Mouse (Mus musculus): ENCODE measurements around the gene Fgf12.

The Fgf12 gene

DNA sequence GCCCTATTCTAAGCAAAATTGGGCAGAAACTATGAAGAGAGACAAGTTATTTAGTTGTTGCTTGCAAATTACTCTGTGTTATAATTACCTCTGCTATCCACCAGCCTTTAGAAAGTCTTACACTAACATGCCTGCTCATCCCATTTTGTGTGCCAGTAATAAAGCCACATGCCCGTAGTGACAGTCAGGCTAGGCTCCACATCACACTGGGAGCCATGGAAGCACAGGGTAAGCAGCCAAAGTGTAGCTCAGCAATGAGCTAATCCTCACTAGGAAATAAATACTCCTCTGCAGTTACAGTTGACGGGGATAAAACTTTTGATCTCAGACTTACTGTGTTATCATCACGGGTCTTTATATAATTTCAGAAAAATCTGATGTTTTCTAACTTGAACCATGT lies 298.0 kb downstream of the Fgf12 start:
- DNase-seq = no peak

DNA sequence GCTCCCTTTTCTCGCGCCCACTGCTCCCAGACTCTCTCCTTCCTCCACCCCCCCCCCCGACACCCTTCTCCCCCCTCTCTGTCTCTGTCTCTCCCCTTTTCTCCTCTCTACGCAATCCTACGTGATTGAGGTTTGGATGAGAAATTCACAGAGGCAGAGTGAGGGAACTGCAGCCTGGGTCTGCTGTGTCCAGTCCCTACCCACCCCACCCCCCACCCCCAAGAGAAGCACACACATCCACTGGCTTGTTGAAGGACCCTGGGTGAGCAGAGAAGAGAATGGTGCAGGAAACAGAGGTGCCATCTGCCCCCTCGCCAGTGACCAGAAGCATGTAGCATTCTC lies 305.8 kb downstream of the Fgf12 start:
- no peak for DNase-seq

DNA sequence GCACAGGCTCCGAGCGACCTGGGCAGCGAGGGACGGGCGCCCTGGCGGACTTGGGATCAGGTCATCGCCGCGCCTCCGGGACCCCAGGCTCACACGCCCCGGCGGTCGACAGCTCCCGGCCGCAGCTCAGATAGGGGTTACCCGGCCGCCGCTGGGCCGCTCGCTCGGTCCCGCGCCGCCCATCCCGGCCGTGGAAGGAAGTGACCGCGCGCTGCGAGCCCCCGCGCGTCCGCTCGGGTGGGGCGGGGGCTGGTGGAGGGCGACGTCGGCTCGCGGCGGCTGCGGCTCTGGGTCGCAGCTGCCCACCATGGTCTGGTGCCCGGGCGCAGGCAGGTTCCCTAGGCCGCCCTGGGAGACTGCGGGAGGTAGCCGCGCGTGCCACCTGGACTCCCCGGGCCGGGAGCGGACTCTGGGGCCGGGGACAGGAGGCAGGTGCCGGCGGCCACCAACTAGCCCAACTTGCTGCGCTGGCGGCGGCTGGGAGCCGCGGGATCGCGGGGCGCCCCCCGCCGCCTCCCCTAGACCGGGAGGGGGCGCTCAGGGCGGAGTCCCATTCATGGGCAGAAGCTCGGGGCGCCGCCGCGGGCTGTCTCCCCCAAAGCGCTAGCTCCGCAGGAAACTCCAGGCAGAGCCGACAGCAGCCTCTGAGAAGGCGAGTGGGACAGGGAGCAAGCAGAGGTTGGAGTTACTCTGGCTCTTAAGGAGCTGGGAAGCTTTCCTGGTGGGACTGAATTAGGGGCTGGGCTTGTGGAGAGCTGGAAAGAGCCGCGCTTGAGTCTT lies 306.3 kb downstream of the Fgf12 start:
- peak; percentile 50 for DNase-seq

DNA sequence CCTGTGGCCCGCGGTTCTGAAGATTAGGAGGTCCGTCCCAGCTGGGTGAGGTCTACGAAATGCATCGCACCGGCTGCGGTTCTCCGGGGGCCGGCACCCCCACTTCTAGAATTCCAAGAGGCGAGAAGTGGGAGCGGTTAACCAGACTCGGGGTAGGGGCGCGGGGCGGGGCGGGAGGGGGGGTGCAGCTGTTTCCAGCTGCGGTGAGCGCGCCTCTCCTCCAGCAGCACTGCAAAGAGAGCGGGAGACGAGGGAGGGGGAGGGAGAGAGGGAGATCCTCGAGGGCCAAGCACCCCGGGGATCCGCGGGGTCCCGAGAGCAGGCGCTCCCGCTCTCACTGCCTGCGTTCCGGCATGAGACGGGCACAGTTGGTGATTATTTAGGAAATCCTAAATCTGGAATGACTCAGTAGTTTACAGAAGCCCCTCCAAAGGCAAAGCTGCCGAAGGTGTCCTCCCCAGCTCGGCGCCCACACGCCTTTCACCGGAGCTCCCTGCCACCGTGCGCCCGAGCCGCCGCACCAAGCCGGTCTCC lies 307.0 kb downstream of the Fgf12 start:
- DNase-seq = peak; percentile 19

DNA sequence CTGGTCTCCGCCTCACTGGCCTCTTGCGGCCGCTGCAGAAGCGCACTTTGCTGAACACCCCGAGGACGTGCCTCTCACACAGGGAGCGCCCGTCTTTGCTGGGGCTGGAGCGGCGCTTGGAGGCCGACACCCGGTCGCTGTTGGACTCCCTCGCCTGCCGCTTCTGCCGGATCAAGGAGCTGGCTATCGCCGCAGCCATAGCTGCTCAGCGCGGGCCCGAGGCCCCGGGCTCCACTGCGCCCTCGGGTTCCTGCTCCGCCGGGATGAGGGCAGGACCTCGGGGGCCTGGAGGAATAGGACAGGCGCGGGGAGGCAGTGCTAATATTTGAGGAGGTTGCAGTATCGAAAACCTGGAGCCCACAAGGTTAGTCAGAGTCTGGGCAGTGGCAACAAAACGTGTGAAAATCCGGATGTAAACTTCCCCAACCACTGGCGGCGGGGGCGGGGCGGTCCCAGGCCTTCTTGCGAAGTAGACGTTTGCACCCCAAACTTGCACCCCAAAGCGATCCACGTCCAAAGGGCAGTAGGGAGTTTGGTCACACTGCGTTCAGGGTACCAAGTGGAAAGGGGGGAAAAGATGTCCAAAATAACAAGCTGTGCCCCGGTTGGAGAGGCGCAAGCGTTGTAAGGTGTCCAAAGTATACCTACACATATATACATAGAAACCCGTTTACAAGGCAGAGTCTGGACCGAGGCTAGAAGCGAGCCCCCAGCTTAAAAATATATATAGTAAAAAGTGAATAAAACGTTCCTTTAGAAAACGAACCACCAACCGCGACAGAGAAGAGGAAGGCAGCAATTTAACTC lies 307.7 kb downstream of the Fgf12 start:
- DNase-seq = peak; percentile 46

DNA sequence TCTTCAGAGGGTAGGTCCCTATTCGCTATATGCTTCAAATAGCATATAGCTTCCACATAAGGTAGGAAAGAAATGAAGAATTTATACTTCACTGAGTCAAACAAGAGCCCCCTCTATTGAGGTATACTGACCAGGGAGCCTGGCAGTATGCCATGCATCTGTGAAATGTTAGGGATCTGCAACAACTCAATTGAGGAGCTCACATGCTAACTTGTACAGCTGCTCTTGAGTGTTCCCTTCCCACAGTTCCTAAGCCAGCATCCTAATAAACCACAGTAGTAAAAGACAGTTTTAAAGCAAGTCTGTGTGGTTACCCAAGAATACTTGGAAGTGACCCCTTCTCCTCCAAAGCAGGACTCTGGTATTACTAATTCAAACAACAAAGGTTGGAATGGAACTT lies 331.3 kb downstream of the Fgf12 start:
- DNase-seq = no peak

DNA sequence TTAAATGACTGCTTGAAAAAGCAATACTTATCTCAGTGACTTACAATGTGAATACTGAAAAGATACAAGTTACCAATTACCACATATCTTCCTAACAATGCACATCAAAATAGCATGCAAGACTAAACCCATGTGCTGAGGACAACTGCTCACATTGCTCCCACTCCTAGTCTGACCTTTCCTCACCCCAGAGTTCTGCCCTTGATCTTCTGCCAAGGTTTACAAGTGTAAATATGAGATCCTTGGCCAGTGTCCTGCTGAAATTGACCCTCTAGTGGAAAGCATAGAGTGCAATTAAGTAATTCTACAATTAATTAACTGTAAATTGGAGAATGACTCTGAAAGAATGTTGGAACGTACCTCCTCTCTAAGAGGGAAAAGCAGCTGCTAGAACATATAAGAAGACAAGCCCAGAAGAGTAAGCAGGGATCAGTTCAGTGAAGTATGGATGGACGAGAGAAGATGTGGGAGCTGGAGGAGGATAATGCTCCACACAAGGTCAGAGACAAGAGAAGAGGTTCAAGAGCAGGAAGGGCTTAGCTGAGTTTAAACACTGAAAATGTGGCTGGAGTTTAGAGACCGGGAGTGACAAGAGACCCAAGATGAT lies 333.1 kb downstream of the Fgf12 start:
- no peak for DNase-seq

DNA sequence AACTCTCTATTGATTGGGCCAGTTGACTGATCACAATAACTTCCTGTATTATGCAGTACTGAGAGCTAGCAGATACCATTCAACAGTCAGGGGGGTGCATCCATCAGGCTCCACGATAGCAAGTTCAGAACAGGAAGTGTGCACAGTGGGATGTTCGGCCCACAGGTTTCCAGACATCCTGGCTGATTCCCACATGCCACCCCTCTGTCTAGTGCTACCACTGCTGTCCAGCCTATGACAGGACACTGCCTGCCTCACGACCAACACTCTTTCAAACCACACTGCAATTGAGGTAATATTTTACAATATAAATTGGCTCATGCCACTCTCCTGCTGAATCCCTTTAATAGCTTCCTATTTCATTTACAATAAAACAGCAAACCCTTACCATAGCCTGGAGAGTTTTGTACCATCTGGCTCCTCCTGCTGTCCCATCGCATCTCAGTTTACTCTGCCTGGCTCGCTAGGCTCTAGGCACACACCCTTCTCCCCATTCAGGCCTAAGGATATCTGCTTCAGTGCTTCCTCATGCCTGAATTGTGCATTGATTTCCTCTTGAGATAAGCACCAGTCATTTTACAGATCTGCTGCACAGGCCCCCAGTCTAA lies 341.6 kb downstream of the Fgf12 start:
- DNase-seq = no peak

DNA sequence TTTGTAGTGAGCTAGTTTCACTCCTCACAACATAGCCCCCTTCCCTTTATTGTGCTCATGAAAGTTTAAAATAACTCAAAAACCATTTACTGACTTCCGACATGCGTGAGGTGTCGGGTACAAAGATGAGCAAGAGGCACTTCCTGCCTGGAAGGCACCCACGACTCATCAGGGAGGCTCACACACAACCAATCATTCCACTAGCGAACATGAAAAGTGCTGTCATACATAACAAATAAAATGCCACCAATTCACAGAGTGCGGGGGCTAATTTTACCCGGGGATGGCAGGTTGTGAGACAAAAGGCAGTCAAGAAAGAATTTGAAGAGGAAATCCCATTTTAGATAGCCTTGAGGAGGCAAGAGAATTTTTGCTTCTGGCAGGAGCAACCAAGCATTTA lies 344.6 kb downstream of the Fgf12 start:
- no peak for DNase-seq

DNA sequence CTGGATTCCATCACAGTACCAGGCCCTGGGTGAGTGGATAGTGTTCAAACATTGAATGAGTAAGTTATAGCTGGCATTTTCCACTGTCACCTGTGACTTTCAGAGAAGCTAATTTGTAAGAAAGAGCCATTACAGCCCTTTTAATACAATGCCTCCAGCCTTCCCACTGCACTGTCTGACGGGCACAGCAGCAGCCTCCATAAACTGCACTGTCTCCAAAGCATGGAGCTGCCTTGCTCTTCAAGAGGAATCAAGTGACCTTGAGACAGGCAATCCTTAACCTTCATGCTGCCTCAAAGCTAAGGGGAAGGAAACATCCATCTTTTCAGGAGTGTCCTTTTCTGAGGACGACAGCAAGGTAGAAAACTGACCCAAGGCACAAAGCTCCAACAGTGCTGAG lies 345.0 kb downstream of the Fgf12 start:
- no peak for DNase-seq

DNA sequence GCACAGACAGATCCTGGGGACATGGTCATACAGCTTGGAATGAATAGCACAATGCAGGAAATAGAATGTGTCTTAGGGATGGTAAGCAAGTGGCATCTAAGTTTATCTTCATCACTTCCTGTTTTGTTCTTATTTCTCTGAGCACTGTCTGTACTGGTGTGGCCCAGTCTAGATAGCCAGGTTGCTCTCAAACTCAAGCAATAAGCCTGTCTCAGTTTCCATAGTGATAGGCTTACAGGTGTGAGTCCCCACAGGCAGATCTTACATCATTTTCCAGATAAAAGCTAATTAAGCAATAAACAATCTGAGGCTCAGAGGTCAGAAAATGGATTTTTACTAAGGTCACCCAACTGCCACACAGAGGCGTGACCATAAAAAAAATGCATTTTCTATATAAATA lies 348.7 kb downstream of the Fgf12 start:
- no peak for DNase-seq

DNA sequence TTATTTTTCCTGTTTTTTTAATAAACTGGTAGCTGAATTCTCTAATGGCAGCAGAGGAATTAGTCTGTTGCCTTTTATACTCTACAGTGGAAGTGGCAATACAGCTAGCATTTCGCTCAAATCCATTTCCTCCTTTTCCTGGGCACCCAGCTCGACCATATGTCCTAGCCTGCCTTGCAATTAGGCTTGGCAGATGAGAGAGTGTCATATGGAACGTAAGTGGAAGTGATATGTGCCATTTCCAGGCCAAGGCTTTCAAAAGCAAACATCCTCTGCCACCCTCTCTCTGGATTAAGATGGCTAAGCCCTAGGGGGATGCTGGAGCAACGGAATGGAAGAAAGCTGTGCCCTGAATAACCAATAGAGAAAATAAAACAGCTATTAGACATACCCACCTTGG lies 350.2 kb downstream of the Fgf12 start:
- DNase-seq = peak; percentile 71

DNA sequence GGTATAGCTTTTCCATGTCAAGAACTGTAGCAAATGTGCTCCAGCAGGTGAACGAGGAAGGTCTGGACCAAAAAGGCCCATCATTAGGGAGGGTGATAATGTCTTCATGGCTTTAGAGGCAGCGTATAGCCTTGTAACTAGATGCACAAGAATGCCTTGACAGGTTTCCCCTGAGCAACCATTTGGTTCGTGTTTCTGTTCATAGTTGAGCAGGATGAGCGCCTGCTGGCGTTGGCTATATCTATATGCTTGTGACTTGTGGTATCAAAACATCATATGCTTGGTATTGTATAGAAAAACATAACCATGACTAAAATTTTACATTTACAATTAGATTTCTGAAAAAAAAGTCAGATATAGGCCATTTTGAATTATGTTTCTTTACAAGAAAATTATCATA lies 361.6 kb downstream of the Fgf12 start:
- no peak for DNase-seq

DNA sequence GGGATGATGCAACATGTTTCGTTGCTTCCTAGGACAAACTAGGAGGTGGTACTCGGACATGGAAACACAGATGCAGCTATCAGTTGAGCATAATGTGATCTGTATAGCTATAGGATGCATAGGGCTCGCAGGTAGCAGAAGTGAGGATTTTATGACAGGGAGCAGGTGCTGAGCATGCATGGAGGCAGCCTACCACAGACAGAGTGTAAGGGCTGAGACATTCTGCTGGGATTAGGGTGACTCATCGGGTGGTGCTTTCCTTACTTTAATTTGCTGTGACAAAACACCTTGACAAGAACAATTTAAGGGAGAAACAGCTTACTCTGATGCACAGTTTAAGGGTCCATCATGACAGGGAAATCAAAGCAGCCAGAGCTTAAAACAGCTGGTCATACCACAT lies 363.8 kb downstream of the Fgf12 start:
- no peak for DNase-seq

DNA sequence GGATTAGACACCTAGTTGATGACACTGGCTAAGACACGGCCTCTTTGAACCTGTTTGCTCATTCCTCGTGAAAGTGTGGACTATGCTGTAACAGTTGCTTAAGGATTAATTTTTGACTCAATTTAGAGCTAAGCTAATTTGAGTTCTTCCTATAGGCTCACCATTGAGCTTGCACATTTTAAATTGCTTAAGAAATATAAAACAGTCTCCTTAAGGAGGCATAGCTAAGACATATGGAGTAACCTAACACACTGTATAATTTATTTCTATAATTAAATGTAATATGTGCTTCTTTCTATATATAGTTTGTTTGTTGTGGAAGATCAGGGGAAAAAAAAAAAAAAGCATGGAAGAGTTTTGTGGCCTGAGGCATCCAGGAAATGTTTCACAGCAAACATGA lies 378.1 kb downstream of the Fgf12 start:
- no peak for DNase-seq

DNA sequence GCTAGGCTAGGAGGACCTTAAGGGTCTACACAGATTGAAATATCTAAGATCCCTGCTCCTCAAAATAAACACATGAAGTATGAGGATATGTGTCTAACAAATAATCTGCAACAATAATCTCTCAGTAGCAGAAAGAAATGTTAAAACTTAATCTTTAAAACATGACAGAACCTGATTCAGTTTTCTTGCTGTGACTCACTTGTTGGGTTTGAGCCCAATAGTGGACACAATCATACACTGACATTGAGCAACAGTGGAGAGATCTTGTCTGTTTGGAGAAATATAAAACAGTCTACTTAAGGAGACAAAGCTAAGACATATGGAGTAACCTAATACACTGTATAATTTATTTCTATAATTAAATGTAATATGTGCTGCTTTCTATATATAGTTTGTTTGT lies 379.6 kb downstream of the Fgf12 start:
- DNase-seq = no peak

DNA sequence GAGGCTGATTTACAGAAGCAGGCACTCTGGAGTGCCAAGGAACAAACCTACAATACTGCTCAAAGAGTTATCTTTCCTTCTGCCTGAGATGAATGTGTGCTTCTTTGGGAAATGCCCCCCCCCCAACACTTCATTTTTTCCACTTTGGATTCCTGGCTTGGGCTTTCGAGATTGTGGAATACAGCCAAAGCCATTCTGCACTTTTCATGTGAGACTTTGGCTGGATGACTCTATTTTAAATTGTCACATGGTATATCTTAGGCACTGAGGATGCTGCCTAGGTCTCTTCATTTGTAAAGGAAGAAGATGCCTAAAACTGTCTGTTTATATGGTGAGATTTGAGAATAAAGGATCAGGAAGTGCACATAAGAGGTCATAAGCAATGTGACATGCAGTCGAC lies 402.2 kb downstream of the Fgf12 start:
- DNase-seq = no peak

DNA sequence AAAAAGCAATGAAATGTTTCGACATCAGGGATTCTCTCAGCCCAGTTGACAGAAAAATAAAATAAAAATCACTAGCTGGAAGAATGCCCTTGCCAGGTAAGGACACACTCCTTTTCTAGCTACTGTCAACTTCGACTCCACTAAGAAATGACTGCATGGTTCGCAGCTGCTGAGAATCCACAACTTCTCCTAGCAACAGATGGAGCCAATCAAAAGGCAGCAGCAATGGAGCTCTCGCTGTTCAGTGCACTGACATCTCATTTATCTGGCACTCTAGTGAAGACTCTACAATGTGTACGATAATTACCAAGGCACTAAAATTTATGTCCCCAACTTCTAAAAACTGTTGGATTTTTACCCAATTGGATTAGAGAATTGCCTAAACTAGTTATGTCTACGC lies 407.5 kb downstream of the Fgf12 start:
- DNase-seq = no peak

DNA sequence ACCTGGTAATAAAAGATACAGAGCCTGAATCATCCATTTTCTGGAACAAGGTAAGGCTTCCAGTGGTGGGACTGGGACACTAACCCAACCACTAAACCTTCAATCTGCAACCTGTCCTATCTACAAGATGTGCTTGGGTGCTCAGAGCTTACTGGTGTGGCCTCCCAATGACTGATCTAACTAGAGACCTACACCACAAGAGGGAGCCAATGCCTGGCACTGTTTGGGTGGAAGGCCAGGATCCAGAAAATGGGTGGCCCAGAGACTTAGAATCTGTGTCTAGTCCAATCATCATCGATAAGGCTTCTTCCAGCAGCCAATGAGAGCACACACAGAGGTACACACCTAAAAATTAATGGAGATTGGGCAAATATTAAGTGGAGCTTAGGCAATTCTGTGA lies 414.9 kb downstream of the Fgf12 start:
- DNase-seq = peak; percentile 7

DNA sequence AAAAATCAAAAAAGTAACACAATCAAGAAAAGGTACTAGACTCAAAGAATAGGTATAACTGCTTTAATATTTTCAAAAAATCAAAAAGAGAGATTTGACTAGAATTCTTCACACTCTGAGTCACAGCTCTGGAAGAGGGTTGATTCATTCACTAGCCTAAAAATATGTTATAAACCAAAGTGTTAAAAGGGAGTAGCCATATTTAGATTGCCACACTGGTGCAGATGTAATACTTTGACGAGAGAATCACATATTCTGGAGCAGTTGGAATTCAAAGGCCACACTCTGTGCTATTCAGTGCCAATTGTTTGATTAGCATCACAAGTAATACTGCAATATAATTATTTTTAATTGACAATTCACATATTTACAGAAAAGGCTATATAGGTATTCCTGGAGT lies 416.2 kb downstream of the Fgf12 start:
- no peak for DNase-seq

DNA sequence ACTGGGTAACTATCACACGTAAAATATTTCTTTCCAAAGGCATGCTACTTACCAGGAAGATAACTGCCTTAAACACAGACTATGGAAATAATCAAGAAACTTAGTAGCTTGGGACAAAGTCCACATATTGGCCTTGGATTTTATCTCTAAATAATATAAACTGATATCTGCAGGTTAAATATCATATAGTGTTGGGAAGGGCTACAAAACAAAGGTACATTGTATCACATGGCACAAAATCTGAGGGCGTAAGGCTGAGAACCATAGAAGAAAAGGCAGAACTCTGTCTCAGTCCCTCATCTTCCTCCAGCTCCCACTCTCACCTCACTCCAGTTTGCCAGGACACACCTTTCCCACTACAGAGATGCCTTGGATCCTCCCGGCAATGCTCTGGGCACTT lies 417.8 kb downstream of the Fgf12 start:
- no peak for DNase-seq

DNA sequence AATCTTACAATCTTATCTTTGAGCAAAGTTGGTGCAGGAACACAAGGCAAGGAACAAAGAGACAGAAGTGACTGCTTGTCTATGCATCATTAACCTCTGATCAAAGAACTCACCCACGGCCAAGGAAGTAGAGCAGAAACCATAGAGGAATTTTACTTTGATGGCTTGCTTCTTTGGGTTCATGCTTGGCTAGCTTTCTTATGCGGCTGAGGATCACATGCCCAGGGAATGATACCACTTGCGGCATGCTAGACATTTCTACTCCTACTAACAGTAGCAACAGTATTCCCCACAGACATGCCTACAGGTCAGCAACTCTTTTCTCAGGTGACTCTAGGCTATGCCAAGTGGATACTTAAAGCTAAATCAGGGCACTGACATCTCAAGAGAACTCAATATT lies 429.3 kb downstream of the Fgf12 start:
- DNase-seq = no peak

DNA sequence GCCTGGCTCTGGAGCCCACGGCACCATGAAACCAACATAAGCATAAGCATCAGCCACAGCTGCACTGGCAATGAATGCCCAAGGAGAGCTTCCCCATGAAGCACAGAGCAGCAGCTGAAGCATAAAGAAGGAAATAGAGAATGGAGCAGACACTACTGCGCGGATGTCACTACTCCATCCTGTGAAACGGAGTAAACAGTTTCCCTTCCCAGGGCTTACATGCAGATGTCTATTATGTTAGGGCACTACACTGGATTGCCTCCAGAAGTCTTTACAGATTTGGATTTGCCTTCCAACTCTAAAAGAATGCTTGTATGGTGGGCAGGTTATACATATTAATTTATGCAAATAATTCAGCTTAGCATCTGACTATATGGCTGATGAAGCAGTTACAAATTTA lies 441.2 kb downstream of the Fgf12 start:
- no peak for DNase-seq

DNA sequence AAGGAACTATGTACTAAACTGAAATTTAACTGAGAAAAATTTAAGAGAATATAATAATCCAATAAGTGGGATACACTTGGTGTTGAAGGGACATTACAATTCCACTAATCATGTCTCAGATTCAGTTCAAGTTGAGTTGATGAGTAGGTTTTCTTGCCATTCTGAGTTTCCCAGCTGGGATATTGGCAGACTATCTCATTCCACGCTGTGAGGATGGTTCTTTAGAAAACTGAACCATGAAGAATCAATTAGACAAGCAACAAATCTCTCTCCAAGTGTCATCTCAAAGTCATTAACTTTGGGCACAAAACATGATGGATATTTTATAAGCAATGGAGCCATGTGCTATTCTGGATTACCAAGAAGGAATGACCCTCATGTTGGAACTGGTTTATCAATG lies 449.0 kb downstream of the Fgf12 start:
- no peak for DNase-seq

All from cerebellum, adult 11 months (tissue).